Mouse (Mus musculus) stomach, postnatal 0 days (tissue): ENCODE data around the gene Actn2. TPM values are rescaled to one million over a fixed set of nuclear protein-coding genes. Genes with fewer than 3 reads are reported as not detected.

Experiments
- ATAC-seq: fragments of 200-750 bp; cut with Nextera tagmentation; 2 replicates; pipeline ENCODE4 v1.8.0; 2017; ENCODE audit not compliant: low FRiP score, low TSS enrichment
- DNase-seq: peaks from one replicate; pipeline ENCODE4 v3.0.0-alpha.2; 2016; ENCODE audit warnings: low spot score
- H3K27ac ChIP-seq: fragments of 300-500 bp; sonication (generic); replicated peaks from 2 replicates; pipeline ENCODE4 v1.5.1; 2014; ENCODE audit warnings: mild to moderate bottlenecking, control low read depth
- H3K27me3 ChIP-seq: fragments of 300-500 bp; sonication (generic); 2 replicates; pipeline ENCODE4 v1.6.1; 2014; ENCODE audit warnings: low read length; ENCODE audit not compliant: control insufficient read depth, insufficient read depth
- H3K36me3 ChIP-seq: fragments of 300-500 bp; sonication (generic); 2 replicates; pipeline ENCODE4 v1.6.1; 2014; ENCODE audit warnings: low read length, mixed read lengths; ENCODE audit not compliant: control insufficient read depth, insufficient read depth
- H3K4me1 ChIP-seq: fragments of 300-500 bp; sonication (generic); replicated peaks from 2 replicates; pipeline ENCODE4 v1.6.1; 2014; ENCODE audit warnings: antibody characterized with exemption; ENCODE audit not compliant: control insufficient read depth, insufficient read depth
- H3K4me2 ChIP-seq: fragments of 300-500 bp; sonication (generic); replicated peaks from 2 replicates; pipeline ENCODE4 v1.6.1; 2014; ENCODE audit warnings: low read depth, mild to moderate bottlenecking, control low read depth, moderate library complexity
- H3K4me3 ChIP-seq: fragments of 300-500 bp; sonication (generic); 2 replicates; pipeline ENCODE4 v1.5.1; 2014; ENCODE audit warnings: low read depth, low read length, control low read depth
- H3K9ac ChIP-seq: fragments of 300-500 bp; sonication (generic); 2 replicates; pipeline ENCODE4 v1.6.1; 2014; ENCODE audit warnings: mild to moderate bottlenecking, low read length, control low read depth, mixed read lengths
- H3K9me3 ChIP-seq: fragments of 300-500 bp; sonication (generic); 2 replicates; pipeline ENCODE4 v1.6.1; 2016; ENCODE audit warnings: low read length; ENCODE audit not compliant: control insufficient read depth
- CTCF ChIP-seq: IDR thresholded peaks from 2 replicates; pipeline ENCODE4 v1.5.1; 2016; ENCODE audit warnings: antibody characterized with exemption, low read depth, mild to moderate bottlenecking, moderate library complexity
- EP300 ChIP-seq: optimal IDR thresholded peaks from 2 replicates; pipeline ENCODE3; 2016; ENCODE audit warnings: antibody characterized with exemption
- WGBS: fragments of 180-500 bp; shearing (Covaris S2); extraction: QIAGEN DNeasy Blood & Tissue Kit; methylation state at CpG from one replicate; pipeline ENCODE4 v1.1.7; 2014; 5-methylcytosine and 5-hydroxymethylcytosine counted together
- polyA plus RNA-seq: library from polyadenylated mRNA; unstranded; fragments of >200 nt; fragmentation: Nextera tagmentation; extraction: Ambion mirVana; gene quantifications from 2 replicates; pipeline ENCODE4 v1.2.1, GENCODE M21; 2015

Gene Actn2
- polyA plus RNA-seq, 1 experiment from 2014 or later: 2.3 TPM

GRCm38 (mm10) chr13:12341447-12341846, 887 bp upstream of the Actn2 start:
- no peak overlapping the region for H3K9ac ChIP-seq
- no peak overlapping the region for H3K4me2 ChIP-seq
- 24% methylated on average over 6 of the region's 6 CpGs for WGBS
- TF ChIP-seq CTCF (no peak), EP300 (no peak)
- no peak overlapping the region for H3K4me3 ChIP-seq
- DNase-seq (no peak), ATAC-seq (no peak)
- H3K36me3 ChIP-seq: no peaks in the 10 kb centered on the region
- H3K4me1 ChIP-seq: peaks cover 3% of the 10 kb centered on the region; the same call in 1 of the 2 replicates
- H3K27me3 ChIP-seq: no peaks in the 10 kb centered on the region
- H3K9me3 ChIP-seq: no peaks in the 10 kb centered on the region
- H3K27ac ChIP-seq: no peak overlapping the region

- no peaks in the 10 kb centered on the region for H3K36me3 ChIP-seq
- H3K27ac ChIP-seq: no peak overlapping the region
- H3K4me3 ChIP-seq: no peak overlapping the region
- peaks cover 3% of the 10 kb centered on the region; the same call in 1 of the 2 replicates for H3K4me1 ChIP-seq
- DNase-seq (peak; percentile 76), ATAC-seq (peak; percentile 83)
- H3K9ac ChIP-seq: no peak overlapping the region
- H3K9me3 ChIP-seq: no peaks in the 10 kb centered on the region
- H3K4me2 ChIP-seq: no peak overlapping the region
- TF ChIP-seq EP300 (no peak), CTCF (no peak)
- no peaks in the 10 kb centered on the region for H3K27me3 ChIP-seq
Measured at GRCm38 (mm10) chr13:12339446-12339845, 1.1 kb downstream of the Actn2 start.

DNA sequence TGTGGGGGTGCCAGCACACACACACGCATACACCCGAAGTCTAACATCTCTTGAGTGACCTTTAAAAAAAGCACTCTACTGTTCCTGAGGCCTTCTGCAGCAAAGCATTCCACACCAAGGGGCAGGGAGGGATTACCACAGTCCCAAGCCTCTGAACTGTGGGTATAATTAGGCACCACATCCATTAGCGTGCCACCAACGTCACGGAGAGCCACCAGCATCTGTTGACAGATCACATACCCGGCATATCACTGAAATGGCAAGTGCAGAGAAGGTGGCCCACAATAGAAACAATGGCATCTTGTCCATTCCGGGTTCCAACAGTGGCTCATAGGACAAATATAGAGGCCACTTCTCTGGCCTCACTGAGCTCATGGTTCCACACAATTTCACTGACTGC, 2.8 kb downstream of the Actn2 start:
- no peak overlapping the region for H3K9ac ChIP-seq
- no peak for TF ChIP-seq CTCF
- no peak for TF ChIP-seq EP300
- ATAC-seq (no peak), DNase-seq (no peak)
- no peaks in the 10 kb centered on the region for H3K36me3 ChIP-seq
- H3K27ac ChIP-seq: no peak overlapping the region
- peaks cover 3% of the 10 kb centered on the region; the same call in 1 of the 2 replicates for H3K4me1 ChIP-seq
- no peaks in the 10 kb centered on the region for H3K9me3 ChIP-seq
- H3K27me3 ChIP-seq: no peaks in the 10 kb centered on the region
- H3K4me2 ChIP-seq: no peak overlapping the region
- no peak overlapping the region for H3K4me3 ChIP-seq
- 79% methylated on average over 7 of the region's 7 CpGs for WGBS

- Histone ChIP-seq H3K27ac (no peak overlapping the region), H3K36me3 (no peaks in the 10 kb centered on the region), H3K9ac (no peak overlapping the region), H3K9me3 (no peaks in the 10 kb centered on the region), H3K27me3 (no peaks in the 10 kb centered on the region), H3K4me3 (no peak overlapping the region), H3K4me1 (no peaks in the 10 kb centered on the region), H3K4me2 (no peak overlapping the region)
- TF ChIP-seq EP300 (no peak), CTCF (no peak)
- WGBS: 47% methylated on average over 12 of the region's 12 CpGs
- DNase-seq: no peak
- ATAC-seq: no peak
Measured at GRCm38 (mm10) chr13:12334016-12334415, 6.5 kb downstream of the Actn2 start.

DNA sequence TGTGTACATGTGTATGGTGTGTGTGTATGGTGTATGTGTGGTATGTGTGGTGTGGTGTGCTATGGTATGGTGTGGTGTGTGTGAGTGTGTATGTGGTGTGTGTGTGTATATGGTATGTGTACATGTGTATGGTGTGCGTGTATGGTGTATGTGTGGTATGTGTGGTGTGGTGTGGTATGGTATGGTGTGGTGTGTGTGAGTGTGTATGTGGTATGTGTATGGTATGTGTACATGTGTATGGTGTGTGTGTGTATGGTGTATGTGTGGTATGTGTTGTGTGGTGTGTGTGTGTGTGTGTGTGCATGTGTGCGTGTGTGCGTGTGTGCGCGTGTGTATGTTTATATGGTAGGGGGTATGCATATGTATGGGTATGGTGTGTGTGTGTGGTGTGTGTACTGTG, 9.0 kb downstream of the Actn2 start:
- Histone ChIP-seq H3K36me3 (no peaks in the 10 kb centered on the region), H3K4me2 (no peak overlapping the region), H3K4me3 (no peak overlapping the region), H3K4me1 (no peaks in the 10 kb centered on the region), H3K27me3 (no peaks in the 10 kb centered on the region), H3K9me3 (no peaks in the 10 kb centered on the region), H3K9ac (no peak overlapping the region), H3K27ac (no peak overlapping the region)
- DNase-seq (no peak), ATAC-seq (0 out of 2 replicates have a peak, but pooled peaks have one; percentile 32)
- TF ChIP-seq EP300 (no peak), CTCF (no peak)
- 100% methylated on average over 5 of the region's 5 CpGs for WGBS

DNA sequence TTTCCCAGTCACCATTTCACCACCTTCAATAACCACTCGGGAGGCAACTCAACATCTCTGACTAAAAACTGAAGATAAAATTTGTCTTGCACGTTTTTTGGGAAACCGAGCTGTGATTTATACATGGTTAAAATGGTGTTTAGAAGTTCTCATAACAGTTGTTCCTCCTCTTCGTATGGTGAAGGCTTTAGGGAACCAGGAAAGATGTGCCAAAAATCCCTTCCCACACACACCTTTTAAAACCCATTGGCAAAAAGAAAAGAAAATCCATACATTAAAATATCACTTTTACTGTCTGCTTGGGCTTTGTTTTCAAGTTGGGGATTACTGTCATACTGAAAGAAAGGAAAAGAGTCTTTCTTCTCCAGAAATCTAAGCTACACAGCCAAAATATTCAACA, 12.2 kb downstream of the Actn2 start:
- no peak for DNase-seq
- Histone ChIP-seq H3K4me3 (no peak overlapping the region), H3K27me3 (no peaks in the 10 kb centered on the region), H3K36me3 (no peaks in the 10 kb centered on the region), H3K9ac (no peak overlapping the region), H3K4me1 (no peaks in the 10 kb centered on the region), H3K9me3 (no peaks in the 10 kb centered on the region), H3K4me2 (no peak overlapping the region), H3K27ac (no peak overlapping the region)
- TF ChIP-seq EP300: no peak
- ATAC-seq: no peak
- WGBS: 74% methylated on average over 4 of the region's 4 CpGs
